Mouse (Mus musculus) heart, adult 2 months (tissue): ENCODE results near the gene Ell2. TPM values are rescaled to one million over a fixed set of nuclear protein-coding genes. Genes with fewer than 3 reads are reported as not detected.

Experiments used
- DNase-seq, 2 experiments: peaks; one replicate each; pipeline ENCODE4 v3.0.0; 2021
- H3K27ac ChIP-seq: fragments of 200-600 bp; 2 replicates; pipeline ENCODE4 v1.8.1; 2022
- H3K27me3 ChIP-seq: fragments of 200-500 bp; 2 replicates; pipeline ENCODE4 v1.6.1; 2012; ENCODE audit warnings: mild to moderate bottlenecking, low read length, inconsistent platforms, mixed read lengths; ENCODE audit not compliant: control insufficient read depth, insufficient read depth
- H3K36me3 ChIP-seq: fragments of 200-500 bp; 2 replicates; pipeline ENCODE4 v1.6.1; 2012; ENCODE audit warnings: low read length, inconsistent platforms; ENCODE audit not compliant: control insufficient read depth, insufficient read depth
- H3K4me1 ChIP-seq: fragments of 200-500 bp; 2 replicates; pipeline ENCODE4 v1.6.1; 2011; ENCODE audit warnings: low read length; ENCODE audit not compliant: control insufficient read depth, insufficient read depth
- H3K4me3 ChIP-seq: fragments of 200-600 bp; 2 replicates; pipeline ENCODE4 v1.8.1; 2022
- H3K79me2 ChIP-seq: fragments of 200-500 bp; replicated peaks from 2 replicates; pipeline ENCODE4 v1.6.1; 2012; ENCODE audit warnings: mild to moderate bottlenecking, inconsistent platforms, low read length, moderate library complexity, mixed read lengths; ENCODE audit not compliant: control insufficient read depth, insufficient read depth
- H3K9ac ChIP-seq: fragments of 200-500 bp; 2 replicates; pipeline ENCODE4 v1.6.1; 2012; ENCODE audit warnings: low read depth, mild to moderate bottlenecking, control low read depth, inconsistent platforms, low read length, mixed read lengths
- CTCF ChIP-seq: fragments of 200-600 bp; IDR thresholded peaks from 2 replicates; pipeline ENCODE4 v1.8.1; 2022; ENCODE audit warnings: antibody characterized with exemption, mild to moderate bottlenecking, moderate library complexity
- EP300 ChIP-seq: fragments of 200-500 bp; IDR thresholded peaks from 2 replicates; pipeline ENCODE4 v1.6.1; 2011; ENCODE audit warnings: low read depth, low read length, control low read depth; ENCODE audit not compliant: insufficient read depth
- POLR2A ChIP-seq: fragments of 200-500 bp; IDR thresholded peaks from 2 replicates; pipeline ENCODE4 v1.6.1; 2011; ENCODE audit warnings: mild to moderate bottlenecking, low read depth, low read length, control low read depth; ENCODE audit not compliant: insufficient read depth
- WGBS: fragments of 180-500 bp; shearing (Covaris S2); methylation state at CpG from one replicate; pipeline ENCODE4 v1.1.7; 2018; 5-methylcytosine and 5-hydroxymethylcytosine counted together
- intact Hi-C: fragments of 180-260 bp; cut with DNase I; formaldehyde crosslinking; loops from one replicate; pipeline ENCODE4 v1.15.1; 2025
- polyA plus RNA-seq: library from polyadenylated mRNA; depleted of rRNA; stranded (reverse); fragments of >200 nt; gene quantifications from 2 replicates; pipeline ENCODE4 v1.2.3, GENCODE M21; 2012
- total RNA-seq, 2 experiments: library from RNA; stranded (reverse); gene quantifications; 2 replicates each; pipeline ENCODE4 v1.2.3; 2021

Gene Ell2
- total and polyA plus RNA-seq, 3 experiments: 3.4 to 30.0 (median 26.0) TPM

DNA sequence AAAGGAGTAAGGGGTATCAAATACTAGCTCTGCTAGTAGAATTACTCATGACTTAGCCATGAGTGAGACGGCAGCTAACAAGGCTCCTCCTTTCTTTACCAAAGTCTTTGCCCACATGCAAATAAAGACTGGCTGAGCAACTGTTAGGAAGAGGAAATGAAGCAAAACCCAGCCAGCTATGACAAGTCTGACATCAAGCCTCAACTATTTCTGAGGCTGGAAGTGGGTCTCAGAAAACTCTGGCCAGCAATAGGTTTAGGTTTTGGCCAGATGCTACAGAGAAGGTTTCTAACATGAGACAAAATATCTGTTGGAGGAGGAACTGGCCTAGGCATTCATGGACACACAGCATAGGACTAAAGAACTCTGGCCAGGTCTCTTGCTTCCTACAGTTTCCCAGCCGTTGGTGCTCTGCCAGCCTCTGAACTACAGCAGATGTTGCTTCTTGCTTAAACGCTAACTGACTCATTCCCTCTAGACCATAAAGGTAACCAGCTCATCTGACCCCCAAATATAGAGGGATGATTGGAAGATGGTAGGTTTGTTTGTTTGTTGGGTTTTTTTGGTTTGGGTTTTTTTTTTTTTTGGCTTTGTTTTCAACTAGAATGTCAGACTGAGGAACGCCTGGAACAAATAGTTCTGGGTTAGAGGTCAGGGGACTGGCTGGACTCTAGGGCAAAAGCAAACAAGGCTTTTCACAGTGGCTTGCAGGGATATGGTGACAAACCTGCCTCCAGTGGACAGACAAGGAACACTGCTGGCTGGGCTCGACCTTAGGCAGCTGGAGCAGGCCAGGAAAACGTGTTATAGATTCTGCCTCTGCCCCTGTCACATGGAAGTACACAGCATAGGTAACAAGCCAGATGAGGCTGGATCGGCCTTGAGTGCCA lies 92.1 kb downstream of the Ell2 start:
- no peak overlapping the region; the same call in 1 of the 2 replicates for H3K9ac ChIP-seq
- H3K79me2 ChIP-seq: no peaks in the 10 kb centered on the region
- no peak overlapping the region for H3K27ac ChIP-seq
- DNase-seq: peak in 1 of 2 experiments; percentile 14
- no peaks in the 10 kb centered on the region for H3K36me3 ChIP-seq
- no peak for TF ChIP-seq EP300
- H3K4me3 ChIP-seq: no peak overlapping the region
- 56% methylated on average over 7 of the region's 7 CpGs for WGBS
- H3K27me3 ChIP-seq: no peaks in the 10 kb centered on the region
- intact Hi-C loops: loop anchor here (1.0 to 5.0 kb wide), 3 partner anchors 91 to 936 kb away; partner anchors contain the start of gene Ell2
- H3K4me1 ChIP-seq: no peaks in the 10 kb centered on the region

DNA sequence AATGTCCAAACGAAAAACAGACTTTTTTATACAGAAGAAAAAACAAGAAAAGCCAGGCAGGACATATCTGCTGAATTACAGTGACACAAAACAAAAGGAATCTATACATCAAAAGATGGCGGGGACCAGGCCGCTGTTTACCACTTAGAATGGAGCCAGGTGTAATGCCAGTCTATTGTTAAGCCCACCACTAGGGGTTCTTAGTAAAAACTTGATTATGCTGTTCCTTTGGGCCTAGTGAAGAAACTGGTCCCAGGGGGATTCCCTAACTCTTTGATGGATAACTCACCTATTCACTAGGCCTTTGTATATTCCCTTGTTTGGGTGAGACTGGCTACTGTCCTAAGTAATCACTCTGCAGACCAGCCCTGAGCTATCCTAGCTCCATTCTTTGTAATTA lies 92.9 kb downstream of the Ell2 start:
- Histone ChIP-seq H3K9ac (no peak overlapping the region), H3K27me3 (no peaks in the 10 kb centered on the region), H3K79me2 (no peaks in the 10 kb centered on the region), H3K27ac (no peak overlapping the region), H3K4me3 (no peak overlapping the region), H3K36me3 (no peaks in the 10 kb centered on the region), H3K4me1 (no peaks in the 10 kb centered on the region)
- 81% methylated on average over 3 of the region's 3 CpGs for WGBS
- intact Hi-C loops: loop anchor here (5.0 kb wide), 2 partner anchors 92 to 937 kb away; partner anchors contain the start of gene Ell2
- TF ChIP-seq POLR2A: no peak
- no peak for TF ChIP-seq EP300
- TF ChIP-seq CTCF: no peak
- DNase-seq: no peak

DNA sequence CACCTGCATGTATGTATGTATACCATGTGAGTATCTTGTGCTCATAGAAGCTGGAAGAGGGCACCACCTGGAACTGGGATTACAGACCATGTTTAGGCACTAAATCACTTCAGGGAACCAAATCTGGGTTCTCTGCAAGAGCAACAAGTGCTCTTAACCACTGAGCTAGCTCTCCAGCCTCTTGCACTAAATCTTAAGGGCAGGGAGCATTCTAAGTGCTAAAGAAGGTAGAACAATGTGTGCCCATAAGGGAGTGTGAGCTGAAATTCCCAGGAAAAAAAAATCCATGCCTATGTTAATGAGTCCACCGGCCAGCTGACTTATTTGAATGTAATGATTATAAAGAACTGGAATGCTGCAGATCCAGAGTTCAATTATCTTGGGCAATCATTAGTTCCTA lies 101.4 kb downstream of the Ell2 start:
- H3K79me2 ChIP-seq: no peaks in the 10 kb centered on the region
- no peaks in the 10 kb centered on the region for H3K36me3 ChIP-seq
- no peak overlapping the region for H3K4me3 ChIP-seq
- DNase-seq: no peak
- H3K9ac ChIP-seq: no peak overlapping the region
- TF ChIP-seq EP300 (no peak), CTCF (no peak), POLR2A (no peak)
- no peaks in the 10 kb centered on the region for H3K4me1 ChIP-seq
- H3K27me3 ChIP-seq: no peaks in the 10 kb centered on the region
- no peak overlapping the region for H3K27ac ChIP-seq
- intact Hi-C loops: no loop called here
- WGBS: 97% methylated on average over 1 of the region's 1 CpGs

DNA sequence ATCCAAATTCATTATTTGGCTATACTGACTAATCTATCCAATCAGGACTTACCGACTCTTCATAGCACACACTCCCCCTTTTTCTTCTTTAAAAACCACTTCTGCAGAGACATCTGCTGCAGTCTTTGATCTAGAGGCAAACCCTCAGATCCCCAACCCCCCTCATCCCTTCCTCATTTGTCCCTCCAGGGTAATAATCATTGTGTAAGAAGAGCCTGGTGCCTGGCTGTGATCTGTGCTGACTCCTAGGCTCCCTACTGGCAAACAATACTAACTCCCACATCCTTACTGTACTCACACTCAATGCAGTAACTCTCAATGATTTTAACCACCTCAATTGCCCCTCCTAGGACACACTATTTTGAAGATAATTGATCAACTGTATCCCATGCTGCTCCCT lies 103.4 kb downstream of the Ell2 start:
- 81% methylated on average over 1 of the region's 1 CpGs for WGBS

DNA sequence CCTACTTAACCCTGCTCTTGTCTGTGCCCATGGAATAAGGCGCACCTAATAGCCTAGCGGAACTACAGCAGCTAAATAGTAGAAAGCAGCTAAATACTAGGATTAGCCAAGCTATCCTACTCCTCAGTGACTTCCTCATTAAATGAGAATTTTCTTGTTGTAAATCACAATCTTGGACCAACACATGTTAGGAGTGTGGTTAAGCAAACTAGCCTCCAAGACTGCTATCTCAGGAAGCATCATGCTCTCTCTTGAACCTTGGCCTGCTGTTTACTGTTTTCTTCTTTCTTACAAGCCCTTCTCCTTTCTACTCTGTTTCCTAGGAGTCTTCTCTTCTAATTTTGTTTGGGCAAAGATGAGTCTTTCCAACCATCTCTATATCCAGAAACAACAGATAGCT lies 110.6 kb downstream of the Ell2 start:
- no peaks in the 10 kb centered on the region for H3K27me3 ChIP-seq
- DNase-seq: no peak
- H3K27ac ChIP-seq: no peak overlapping the region
- no peaks in the 10 kb centered on the region for H3K36me3 ChIP-seq
- no peaks in the 10 kb centered on the region for H3K4me1 ChIP-seq
- TF ChIP-seq EP300 (no peak), CTCF (no peak)
- intact Hi-C loops: no loop called here
- 92% methylated on average over 2 of the region's 2 CpGs for WGBS
- H3K79me2 ChIP-seq: no peaks in the 10 kb centered on the region
- H3K9ac ChIP-seq: no peak overlapping the region
- H3K4me3 ChIP-seq: no peak overlapping the region

More for the DNA sequence above, 103.4 kb downstream of the Ell2 start:
- Histone ChIP-seq H3K36me3 (no peaks in the 10 kb centered on the region), H3K4me3 (no peak overlapping the region), H3K79me2 (no peaks in the 10 kb centered on the region), H3K27me3 (no peaks in the 10 kb centered on the region), H3K4me1 (no peaks in the 10 kb centered on the region), H3K27ac (no peak overlapping the region), H3K9ac (no peak overlapping the region)
- no peak for DNase-seq
- TF ChIP-seq EP300 (no peak), CTCF (no peak), POLR2A (no peak)
- intact Hi-C loops: no loop called here

DNA sequence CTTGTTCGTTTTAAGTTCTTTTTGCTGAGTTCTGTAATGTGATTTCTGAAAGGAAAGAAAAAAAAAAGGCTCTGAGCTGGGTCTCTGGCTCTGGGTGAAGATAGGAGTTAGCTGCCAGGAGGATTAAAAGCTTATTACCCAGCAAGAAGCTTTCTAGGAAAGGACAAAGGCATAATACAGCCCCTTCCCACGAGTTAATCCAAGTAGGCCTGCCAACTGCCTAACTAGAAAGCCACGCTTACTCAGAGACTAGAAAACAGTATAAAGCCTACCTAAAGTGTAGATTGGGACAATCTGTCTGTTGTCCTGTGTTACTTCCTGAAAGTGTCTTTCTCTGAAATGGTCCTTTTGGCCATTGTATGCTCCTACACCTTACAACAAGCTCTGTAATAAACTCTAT lies 111.9 kb downstream of the Ell2 start:
- H3K4me3 ChIP-seq: no peak overlapping the region
- no peaks in the 10 kb centered on the region for H3K36me3 ChIP-seq
- H3K4me1 ChIP-seq: no peaks in the 10 kb centered on the region
- WGBS: 49% methylated on average over 3 of the region's 3 CpGs
- DNase-seq: no peak
- intact Hi-C loops: no loop called here
- TF ChIP-seq CTCF (no peak), EP300 (no peak), POLR2A (no peak)
- H3K9ac ChIP-seq: no peak overlapping the region
- no peak overlapping the region for H3K27ac ChIP-seq
- no peaks in the 10 kb centered on the region for H3K27me3 ChIP-seq
- no peaks in the 10 kb centered on the region for H3K79me2 ChIP-seq
